Mouse (Mus musculus) forebrain, embryonic 14.5 days (tissue): Measurements from ENCODE around the gene Pter. TPM values are rescaled to one million over a fixed set of nuclear protein-coding genes. Genes with fewer than 3 reads are reported as not detected.

ENCODE experiments used
- ATAC-seq: fragments of 200-750 bp; cut with Nextera tagmentation; 2 replicates; pipeline ENCODE4 v1.8.0; 2017; ENCODE audit warnings: mild to moderate bottlenecking, moderate library complexity
- DNase-seq: peaks from one replicate; pipeline ENCODE4 v3.0.0-alpha.2; 2015; ENCODE audit warnings: low spot score
- H3K27ac ChIP-seq: fragments of 300-500 bp; sonication (generic); 2 replicates; pipeline ENCODE4 v1.5.1; 2014; ENCODE audit warnings: low read depth, mild to moderate bottlenecking, control low read depth, low read length, moderate library complexity
- H3K27me3 ChIP-seq: fragments of 300-500 bp; sonication (generic); replicated peaks from 2 replicates; pipeline ENCODE4 v1.6.1; 2014; ENCODE audit warnings: low read length, control low read depth, mixed read lengths; ENCODE audit not compliant: control insufficient read depth, insufficient read depth
- H3K36me3 ChIP-seq: fragments of 300-500 bp; sonication (generic); 2 replicates; pipeline ENCODE4 v1.6.1; 2014; ENCODE audit warnings: low read length, control low read depth; ENCODE audit not compliant: control insufficient read depth, insufficient read depth
- H3K4me1 ChIP-seq: fragments of 300-500 bp; sonication (generic); 2 replicates; pipeline ENCODE4 v1.6.1; 2014; ENCODE audit warnings: antibody characterized with exemption, low read length, control low read depth; ENCODE audit not compliant: control insufficient read depth, insufficient read depth
- H3K4me2 ChIP-seq: fragments of 300-500 bp; sonication (generic); 2 replicates; pipeline ENCODE4 v1.6.1; 2014; ENCODE audit warnings: mild to moderate bottlenecking, control low read depth, low read length
- H3K4me3 ChIP-seq: fragments of 300-500 bp; sonication (generic); 2 replicates; pipeline ENCODE4 v1.5.1; 2014; ENCODE audit warnings: low read depth, low read length, control low read depth
- H3K9ac ChIP-seq: fragments of 300-500 bp; sonication (generic); 2 replicates; pipeline ENCODE4 v1.6.1; 2014; ENCODE audit warnings: mild to moderate bottlenecking, low read length, control low read depth, moderate library complexity
- H3K9me3 ChIP-seq: fragments of 300-500 bp; sonication (generic); replicated peaks from 2 replicates; pipeline ENCODE4 v1.6.1; 2016; ENCODE audit warnings: low read length, control low read depth, mixed read lengths; ENCODE audit not compliant: control insufficient read depth
- WGBS: fragments of 180-500 bp; shearing (Covaris S2); extraction: QIAGEN DNeasy Blood & Tissue Kit; methylation state at CpG from one replicate; pipeline ENCODE4 v1.1.7; 2014; 5-methylcytosine and 5-hydroxymethylcytosine counted together
- polyA plus RNA-seq: library from polyadenylated mRNA; unstranded; fragments of >200 nt; fragmentation: Nextera tagmentation; extraction: Ambion mirVana; gene quantifications from 2 replicates; pipeline ENCODE4 v1.2.1, GENCODE M21; 2014

The Pter gene
- polyA plus RNA-seq, 1 experiment from 2014 or later = 5.7 TPM

GRCm38 (mm10) chr2:13011973-13012372 is 88.1 kb downstream of the Pter start:
- peak overlapping the region; percentile 99 for H3K4me2 ChIP-seq
- peak overlapping the region; percentile 52; the same call in 1 of the 2 replicates for H3K4me3 ChIP-seq
- H3K27me3 ChIP-seq = peaks cover 33% of the 10 kb centered on the region
- ATAC-seq (no peak), DNase-seq (no peak)
- no peak overlapping the region for H3K9ac ChIP-seq
- H3K4me1 ChIP-seq = peaks cover 14% of the 10 kb centered on the region
- no peak overlapping the region for H3K27ac ChIP-seq
- H3K36me3 ChIP-seq = no peaks in the 10 kb centered on the region
- 37% methylated on average over 3 of the region's 3 CpGs for WGBS
- no peaks in the 10 kb centered on the region for H3K9me3 ChIP-seq

- no peaks in the 10 kb centered on the region for H3K36me3 ChIP-seq
- DNase-seq (no peak), ATAC-seq (no peak)
- no peaks in the 10 kb centered on the region for H3K27me3 ChIP-seq
- WGBS = 26% methylated on average over 5 of the region's 5 CpGs
- H3K9ac ChIP-seq = no peak overlapping the region
- no peak overlapping the region for H3K4me2 ChIP-seq
- H3K4me3 ChIP-seq = no peak overlapping the region
- peaks cover 4% of the 10 kb centered on the region; the same call in 1 of the 2 replicates for H3K4me1 ChIP-seq
- no peak overlapping the region for H3K27ac ChIP-seq
- no peaks in the 10 kb centered on the region for H3K9me3 ChIP-seq
These were observed 94.5 kb downstream of the Pter start for GRCm38 (mm10) chr2:13018382-13018781.

GRCm38 (mm10) chr2:13018861-13019260 is 95.0 kb downstream of the Pter start:
- H3K9me3 ChIP-seq = no peaks in the 10 kb centered on the region
- H3K27me3 ChIP-seq = no peaks in the 10 kb centered on the region
- no peak overlapping the region for H3K27ac ChIP-seq
- H3K4me3 ChIP-seq = no peak overlapping the region
- H3K4me1 ChIP-seq = peaks cover 4% of the 10 kb centered on the region; the same call in 1 of the 2 replicates
- no peak overlapping the region for H3K9ac ChIP-seq
- peak; percentile 60; the same call in 1 of the 2 replicates for ATAC-seq
- H3K4me2 ChIP-seq = no peak overlapping the region
- peak; percentile 54 for DNase-seq
- WGBS = 71% methylated on average over 1 of the region's 1 CpGs
- H3K36me3 ChIP-seq = no peaks in the 10 kb centered on the region

GRCm38 (mm10) chr2:13038772-13039171 is 114.9 kb downstream of the Pter start:
- no peak overlapping the region for H3K9ac ChIP-seq
- H3K27me3 ChIP-seq = no peaks in the 10 kb centered on the region
- 73% methylated on average over 3 of the region's 3 CpGs for WGBS
- no peaks in the 10 kb centered on the region for H3K9me3 ChIP-seq
- DNase-seq (peak; percentile 20), ATAC-seq (no peak)
- H3K4me3 ChIP-seq = no peak overlapping the region
- H3K4me1 ChIP-seq = no peaks in the 10 kb centered on the region
- no peaks in the 10 kb centered on the region for H3K36me3 ChIP-seq
- H3K4me2 ChIP-seq = no peak overlapping the region
- H3K27ac ChIP-seq = no peak overlapping the region

- Histone ChIP-seq H3K27ac (no peak overlapping the region), H3K4me2 (no peak overlapping the region), H3K27me3 (no peaks in the 10 kb centered on the region), H3K36me3 (no peaks in the 10 kb centered on the region), H3K4me3 (no peak overlapping the region), H3K9me3 (no peaks in the 10 kb centered on the region), H3K9ac (no peak overlapping the region), H3K4me1 (no peaks in the 10 kb centered on the region)
- no peak for ATAC-seq
- no peak for DNase-seq
- WGBS = 92% methylated on average over 4 of the region's 4 CpGs
These were observed 115.9 kb downstream of the Pter start for GRCm38 (mm10) chr2:13039785-13040184.

- H3K27me3 ChIP-seq = no peaks in the 10 kb centered on the region
- no peaks in the 10 kb centered on the region for H3K36me3 ChIP-seq
- no peak overlapping the region for H3K4me2 ChIP-seq
- DNase-seq (no peak), ATAC-seq (no peak)
- no peak overlapping the region for H3K9ac ChIP-seq
- no peak overlapping the region for H3K27ac ChIP-seq
- no peaks in the 10 kb centered on the region for H3K9me3 ChIP-seq
- H3K4me3 ChIP-seq = no peak overlapping the region
- WGBS = 91% methylated on average over 4 of the region's 4 CpGs
- H3K4me1 ChIP-seq = no peaks in the 10 kb centered on the region
These were observed 120.7 kb downstream of the Pter start for GRCm38 (mm10) chr2:13044555-13044954.

GRCm38 (mm10) chr2:13048649-13049048 is 124.8 kb downstream of the Pter start:
- H3K27ac ChIP-seq = no peak overlapping the region
- H3K9me3 ChIP-seq = no peaks in the 10 kb centered on the region
- H3K4me2 ChIP-seq = no peak overlapping the region
- DNase-seq (no peak), ATAC-seq (no peak)
- H3K4me1 ChIP-seq = no peaks in the 10 kb centered on the region
- WGBS = 92% methylated on average over 6 of the region's 6 CpGs
- no peaks in the 10 kb centered on the region for H3K36me3 ChIP-seq
- H3K27me3 ChIP-seq = no peaks in the 10 kb centered on the region
- no peak overlapping the region for H3K4me3 ChIP-seq
- H3K9ac ChIP-seq = no peak overlapping the region

Other genes with a start within 250 kb of the Pter start
- gene C1ql3, start 87.8 kb downstream of the Pter start, polyA plus RNA-seq = 1.7 and 1.9 TPM in 2 replicates